Mouse (Mus musculus) spleen, adult 2 months (tissue): Measurements from ENCODE around the gene Cradd.

ENCODE experiments used
- CTCF ChIP-seq: fragments of 200-500 bp; IDR thresholded peaks from 2 replicates; pipeline ENCODE4 v1.5.1; 2011; ENCODE audit warnings: mild to moderate bottlenecking, inconsistent platforms; ENCODE audit not compliant: insufficient read depth, insufficient read length, insufficient replicate concordance; ENCODE audit errors: extremely low read depth
- POLR2A ChIP-seq: fragments of 200-500 bp; IDR thresholded peaks from 2 replicates; pipeline ENCODE4 v1.6.1; 2011; ENCODE audit warnings: low read depth, low read length, inconsistent platforms

GRCm38 (mm10) chr10:95152503-95152989 lies 171.4 kb downstream of the Cradd start:
- TF ChIP-seq POLR2A = no peak
- no peak for TF ChIP-seq CTCF
